Mouse (Mus musculus): ENCODE data around the gene Pex11a.
"Not testable (repeated sequence)": the region's sequence is repeated elsewhere in the genome, so short reads cannot be mapped to it uniquely, and the experiment has no call there.

Pex11a gene

GRCm38 (mm10) chr7:79742659-79743536 is at the start of gene Pex11a, which contains the start of gene Wdr93:
Gene Pex11a (minus strand): TSS chr7:79743131.
Gene Wdr93 (plus strand): TSS chr7:79743163.
- peak; percentile 43 for DNase-seq (ENCODE audit: low spot score)

GRCm38 (mm10) chr7:79789812-79790211 is 46.9 kb upstream of the Pex11a start:
- DNase-seq (ENCODE audit: low spot score), result not testable (repeated sequence)

GRCm38 (mm10) chr7:79786295-79786694 is 43.4 kb upstream of the Pex11a start:
- DNase-seq (ENCODE audit: low spot score), result no peak

- DNase-seq (ENCODE audit: low spot score), result no peak
Measured at GRCm38 (mm10) chr7:79782516-79782855, 39.6 kb upstream of the Pex11a start.

- DNase-seq (ENCODE audit: low spot score), result no peak
Measured at GRCm38 (mm10) chr7:79781826-79782515, 39.0 kb upstream of the Pex11a start.

- DNase-seq (ENCODE audit: low spot score), result peak; percentile 32
Measured at GRCm38 (mm10) chr7:79780647-79781626, 38.0 kb upstream of the Pex11a start.

GRCm38 (mm10) chr7:79771561-79772512 is 28.9 kb upstream of the Pex11a start:
- DNase-seq (ENCODE audit: low spot score), result no peak

- DNase-seq (ENCODE audit: low spot score), result no peak
Measured at GRCm38 (mm10) chr7:79769664-79770063, 26.7 kb upstream of the Pex11a start.

GRCm38 (mm10) chr7:79765991-79766390 is 23.1 kb upstream of the Pex11a start:
- DNase-seq (ENCODE audit: low spot score), result no peak

- DNase-seq (ENCODE audit: low spot score), result no peak
Measured at GRCm38 (mm10) chr7:79762106-79762505, 19.2 kb upstream of the Pex11a start.

- no peak for DNase-seq (ENCODE audit: low spot score)
Measured at GRCm38 (mm10) chr7:79761124-79761876, 18.4 kb upstream of the Pex11a start.

- no peak for DNase-seq (ENCODE audit: low spot score)
Measured at GRCm38 (mm10) chr7:79759766-79760165, 16.8 kb upstream of the Pex11a start.

- DNase-seq (ENCODE audit: low spot score), result no peak
Measured at GRCm38 (mm10) chr7:79758176-79758575, 15.2 kb upstream of the Pex11a start.

- DNase-seq (ENCODE audit: low spot score), result no peak
Measured at GRCm38 (mm10) chr7:79756334-79756733, 13.4 kb upstream of the Pex11a start.

- no peak for DNase-seq (ENCODE audit: low spot score)
Measured at GRCm38 (mm10) chr7:79749511-79749910, 6.6 kb upstream of the Pex11a start.

GRCm38 (mm10) chr7:79747659-79748058 is 4.7 kb upstream of the Pex11a start:
- no peak for DNase-seq (ENCODE audit: low spot score)

- DNase-seq (ENCODE audit: low spot score), result no peak
Measured at GRCm38 (mm10) chr7:79744585-79744984, 1.7 kb upstream of the Pex11a start.

GRCm38 (mm10) chr7:79744051-79744450 is 1.1 kb upstream of the Pex11a start:
- no peak for DNase-seq (ENCODE audit: low spot score)

- DNase-seq (ENCODE audit: low spot score), result no peak
Measured at GRCm38 (mm10) chr7:79742277-79742658, 663 bp downstream of the Pex11a start.

- DNase-seq (ENCODE audit: low spot score), result no peak
Measured at GRCm38 (mm10) chr7:79740279-79740678, 2.7 kb downstream of the Pex11a start.

Data from spleen, adult 12 weeks (tissue).